Mouse (Mus musculus) monocyte, adult 5-6 weeks (primary cell): ENCODE results near the gene Tnfrsf14. TPM values are rescaled to one million over a fixed set of nuclear protein-coding genes. Genes with fewer than 3 reads are reported as not detected.

Source experiments
- ATAC-seq: fragments of 153-309, 156-312 bp; replicated peaks from 2 replicates; pipeline ENCODE4 v1.8.0; 2017; ENCODE audit warnings: mild to moderate bottlenecking; ENCODE audit not compliant: low TSS enrichment, insufficient number of reproducible peaks, severe bottlenecking, poor library complexity, low FRiP score
- total RNA-seq: library from RNA; stranded (forward); fragments of 200-1000, 200-491, 200-594 nt; gene quantifications from 3 replicates; pipeline ENCODE4 v1.2.3, GENCODE M21; 2017

Gene Tnfrsf14
- total RNA-seq, 1 experiment from 2014 or later, result 20.8 TPM

DNA sequence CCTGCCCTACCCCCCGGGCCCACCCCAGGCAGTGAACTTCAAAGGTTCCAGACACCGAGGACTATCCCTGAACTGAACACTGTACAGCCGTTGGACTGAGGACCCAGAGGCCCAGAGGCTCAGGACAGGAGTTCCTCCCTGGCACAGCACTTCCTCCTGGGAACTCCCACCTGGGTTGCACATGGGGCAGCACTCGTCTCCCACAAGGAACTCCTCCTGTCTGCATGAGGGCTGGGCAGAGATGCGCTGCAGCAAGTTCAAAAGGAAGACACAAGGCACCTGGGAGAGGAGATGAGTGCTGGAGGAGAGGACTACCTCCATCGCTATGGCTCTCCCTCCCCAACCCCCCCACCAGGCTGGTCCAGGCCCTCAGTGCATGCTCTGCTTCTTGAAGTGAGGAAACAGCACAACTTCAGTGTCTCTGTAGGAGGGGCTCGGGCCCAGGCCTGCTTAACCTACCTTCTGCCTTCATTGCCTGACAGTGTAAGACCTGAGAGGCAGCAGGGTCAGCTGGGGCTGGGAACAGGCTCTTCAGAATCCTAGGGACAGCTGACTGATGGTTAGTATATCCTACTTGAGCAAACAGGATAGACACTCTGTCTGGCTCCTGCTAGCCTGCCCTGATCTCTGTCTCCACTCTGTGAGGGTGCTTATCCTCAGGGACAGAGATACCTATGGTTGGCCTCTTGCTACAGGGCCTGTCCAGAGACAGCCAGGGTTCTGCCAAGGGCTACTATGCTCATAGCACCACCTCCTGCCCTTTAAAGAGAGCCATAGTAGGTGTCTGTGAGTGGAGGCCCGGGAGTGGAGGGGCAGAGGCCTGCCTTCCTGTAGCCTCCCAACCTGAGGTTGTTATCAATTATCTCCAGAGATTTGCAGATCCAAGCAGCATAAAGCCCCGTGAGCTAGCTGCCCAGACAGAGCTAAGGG lies 1.1 kb downstream of the Tnfrsf14 start:
- no peak for ATAC-seq

DNA sequence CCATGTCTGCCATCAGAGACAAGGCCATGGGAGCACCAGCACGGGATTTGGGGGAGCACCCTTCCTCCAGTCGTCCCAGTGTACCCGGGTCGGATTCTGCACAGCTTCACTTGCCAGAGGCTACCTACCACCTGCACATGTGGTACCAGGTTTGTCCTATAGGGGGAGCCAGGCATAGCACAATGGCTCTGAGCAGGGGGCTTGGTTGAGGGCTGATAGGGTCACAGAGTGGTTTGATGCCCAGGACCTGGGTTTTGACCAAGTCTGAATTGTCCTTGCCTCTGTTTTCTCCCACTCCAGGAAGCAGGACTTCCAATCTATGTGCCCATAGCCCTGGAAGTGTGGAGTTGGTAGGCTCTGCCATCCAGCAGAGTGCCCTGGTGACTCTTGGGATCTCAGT lies 3.0 kb downstream of the Tnfrsf14 start:
- ATAC-seq, result no peak

DNA sequence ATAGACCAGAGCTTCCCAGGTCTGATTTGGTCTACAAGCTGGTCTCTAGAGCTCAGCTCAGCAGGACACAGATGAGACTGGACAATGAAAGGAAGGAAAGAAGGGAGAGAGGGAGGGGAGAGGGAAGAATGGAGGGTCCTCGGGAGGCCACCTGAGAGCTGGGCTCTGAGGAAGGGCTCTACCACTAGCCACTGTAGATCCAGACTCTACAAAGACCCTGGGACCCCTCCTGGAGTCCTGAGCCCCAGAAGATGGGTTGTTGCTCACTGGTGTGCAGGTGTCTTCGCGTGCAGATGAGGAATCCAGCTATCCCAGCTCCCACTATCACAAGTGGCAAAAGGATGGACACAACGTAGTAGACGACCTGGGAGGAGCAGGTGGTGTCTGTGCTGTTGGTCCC lies 5.4 kb downstream of the Tnfrsf14 start:
- ATAC-seq, result no peak

DNA sequence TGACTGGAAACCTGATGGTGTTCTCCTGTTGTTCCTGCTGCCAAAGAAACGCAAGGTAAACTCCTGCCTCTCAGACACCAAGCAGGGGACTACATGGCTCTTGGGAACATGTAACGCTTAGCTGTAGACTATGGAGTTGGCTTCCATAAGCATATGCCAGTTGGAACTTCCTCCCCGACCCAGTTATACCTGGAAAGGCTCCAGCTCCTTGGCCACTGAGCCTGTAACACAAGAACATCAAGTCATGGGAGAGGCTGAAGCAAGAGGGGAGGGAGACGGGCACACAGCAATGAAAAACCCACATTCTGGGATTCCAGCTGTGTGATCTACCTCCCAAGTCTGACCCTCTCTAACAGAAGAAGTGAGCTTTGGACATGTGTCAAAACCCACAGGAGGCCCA lies 6.1 kb downstream of the Tnfrsf14 start:
- ATAC-seq, result no peak

DNA sequence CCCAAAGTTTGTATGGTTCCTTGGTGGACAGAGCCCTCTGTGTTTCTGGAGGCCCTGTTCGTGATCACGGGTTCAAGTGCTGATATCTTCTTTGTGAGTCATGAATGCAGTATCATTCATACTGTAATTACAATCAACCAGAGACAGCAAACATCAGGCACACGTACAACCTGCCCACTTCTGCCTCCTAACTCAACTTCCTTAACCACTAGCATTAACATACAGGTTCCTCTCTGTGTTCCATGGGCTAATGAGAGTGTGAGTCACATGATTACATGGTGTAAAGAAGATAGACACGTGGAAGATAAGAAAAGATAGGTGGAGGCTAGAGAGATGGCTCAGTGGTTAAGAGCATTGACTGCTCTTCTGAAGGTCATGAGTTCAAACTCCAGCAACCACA lies 11.7 kb downstream of the Tnfrsf14 start:
- ATAC-seq, result no peak

DNA sequence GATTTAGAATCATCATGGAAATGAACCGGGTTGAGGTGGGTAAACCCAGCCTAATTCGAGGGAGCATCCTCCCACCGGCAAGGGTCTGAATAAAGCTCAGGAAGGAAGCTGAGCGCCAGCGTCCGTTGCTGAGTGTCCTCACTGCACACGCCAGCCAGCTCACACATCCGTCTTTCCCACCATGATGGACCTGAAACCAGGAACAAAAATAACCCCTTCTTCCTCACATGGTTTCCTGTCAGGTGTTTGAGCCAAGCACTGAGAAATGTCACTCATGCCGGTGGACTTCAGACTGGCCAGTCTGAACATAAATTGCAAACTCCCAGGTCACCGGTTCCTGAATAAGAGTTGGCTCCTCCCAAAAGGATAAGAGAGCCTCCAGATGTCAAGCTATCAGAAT lies 13.1 kb downstream of the Tnfrsf14 start:
- no peak for ATAC-seq

DNA sequence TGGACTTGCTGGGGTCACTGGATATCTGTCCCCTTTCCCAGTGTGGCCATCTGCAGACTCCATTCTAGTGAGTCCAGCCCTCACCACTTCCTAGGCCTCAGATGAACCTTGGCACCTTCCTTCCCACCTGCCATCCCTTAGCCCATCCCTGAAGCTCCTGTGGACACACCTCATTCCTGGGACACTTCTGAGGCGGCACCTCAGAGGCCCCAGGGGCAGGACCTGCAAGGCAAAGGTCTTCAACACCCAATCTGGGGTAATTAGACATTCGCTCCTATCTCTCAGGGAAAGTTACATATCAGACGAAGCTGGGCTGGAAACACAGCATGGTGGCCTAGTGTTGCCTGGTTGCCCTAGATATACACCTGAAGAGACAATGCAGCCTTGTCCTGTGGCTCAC lies 13.7 kb downstream of the Tnfrsf14 start:
- ATAC-seq, result no peak

DNA sequence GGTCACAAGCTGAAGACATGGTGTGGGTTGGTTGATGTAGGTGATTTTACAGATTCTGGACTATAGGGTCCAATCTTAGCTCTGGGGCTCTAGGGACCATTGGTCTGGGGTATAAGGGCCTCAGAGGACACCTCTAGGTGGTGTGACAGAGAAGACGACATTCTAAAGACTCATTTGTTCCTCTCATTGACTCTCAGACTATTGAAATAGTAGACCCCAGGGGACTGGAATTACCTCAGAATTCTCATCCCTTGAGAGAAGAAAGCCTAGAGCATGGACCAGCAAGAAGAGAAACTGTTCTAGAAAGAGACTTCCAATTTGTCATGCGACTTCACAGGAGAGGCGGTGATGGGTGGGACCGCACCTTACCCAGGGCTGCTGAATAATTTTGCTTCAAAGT lies 14.1 kb downstream of the Tnfrsf14 start:
- no peak for ATAC-seq

DNA sequence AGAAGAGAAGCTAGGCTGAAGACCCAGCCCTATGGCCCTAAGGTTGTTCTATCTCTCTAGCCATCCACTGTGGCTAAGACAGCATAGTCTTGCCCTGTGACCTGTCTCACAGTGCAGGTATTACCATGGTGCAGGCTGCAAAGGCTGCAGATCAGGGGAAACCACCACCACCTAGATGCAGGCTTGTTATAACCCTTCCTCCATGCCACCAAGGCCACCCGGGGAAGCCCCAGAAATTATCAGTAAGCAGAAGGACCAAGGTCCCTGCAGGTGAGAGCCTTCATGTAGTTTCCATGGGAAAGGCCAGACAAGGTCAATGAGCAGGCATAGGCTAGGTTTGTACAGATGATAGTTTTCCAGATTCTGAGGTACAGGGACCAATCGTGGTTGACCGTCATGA lies 14.5 kb downstream of the Tnfrsf14 start:
- ATAC-seq, result no peak

DNA sequence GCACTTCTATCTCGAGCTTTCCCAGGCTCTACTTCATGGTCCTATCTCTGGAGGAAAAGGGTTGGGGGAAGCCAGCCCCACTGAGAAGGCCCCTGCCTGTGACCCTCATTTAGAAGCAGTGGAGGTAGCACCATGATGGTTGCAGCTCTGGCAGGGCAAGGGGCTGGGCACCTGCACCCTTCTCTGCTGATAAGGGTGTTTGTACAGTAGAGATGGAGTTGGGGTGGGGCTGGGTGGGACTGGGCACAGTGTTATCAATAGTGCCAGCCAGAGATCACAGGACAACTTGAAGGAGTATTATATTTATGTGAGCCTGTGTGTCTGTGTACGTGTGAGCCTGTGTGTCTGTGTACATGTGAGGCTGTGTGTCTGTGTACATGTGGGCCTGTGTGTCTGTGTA lies 16.7 kb downstream of the Tnfrsf14 start:
- no peak for ATAC-seq

DNA sequence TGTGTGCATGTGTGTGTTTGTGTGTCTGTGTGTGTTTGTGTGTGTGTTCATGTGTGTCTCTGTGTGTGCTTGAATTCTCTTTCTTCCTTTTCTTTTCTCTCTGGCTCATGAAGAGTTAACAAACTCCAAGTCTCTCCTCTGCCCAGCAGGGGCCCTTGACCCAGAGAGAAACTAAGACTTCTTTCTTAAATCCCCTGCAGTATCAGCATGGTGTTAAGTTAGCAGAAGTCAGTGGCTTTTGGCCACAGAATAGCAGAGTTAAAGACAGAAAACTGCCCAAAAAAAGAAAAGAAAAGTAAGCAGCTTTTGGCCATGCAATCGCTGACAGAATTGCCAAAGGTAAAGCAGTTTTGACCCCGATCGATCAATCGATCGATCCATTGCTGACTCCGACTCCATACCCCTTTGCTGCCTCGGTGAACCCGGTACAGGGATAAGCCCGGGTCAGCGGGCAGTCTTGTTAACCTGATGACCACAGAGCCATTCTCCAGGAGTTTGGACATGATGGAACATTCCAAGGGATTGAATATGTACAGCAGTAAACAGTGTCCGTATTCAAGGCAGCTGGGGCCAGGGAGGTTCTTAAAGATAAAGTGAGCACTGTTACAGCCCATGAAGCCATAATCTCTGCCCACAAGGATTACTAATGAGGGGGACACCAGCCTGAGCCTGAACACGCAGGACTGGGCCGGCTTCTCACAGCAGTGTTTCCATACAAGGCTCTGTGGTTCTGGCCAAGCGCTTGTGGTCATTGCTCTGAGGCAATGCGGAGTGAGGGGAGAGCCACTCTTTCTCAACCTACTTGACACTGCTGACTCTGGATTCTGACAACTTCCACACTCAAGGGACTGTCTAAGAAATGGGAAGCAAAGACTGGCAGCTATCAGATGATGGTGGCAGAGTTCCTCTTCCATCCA lies 17.5 kb downstream of the Tnfrsf14 start:
- ATAC-seq, result peak; percentile 82

DNA sequence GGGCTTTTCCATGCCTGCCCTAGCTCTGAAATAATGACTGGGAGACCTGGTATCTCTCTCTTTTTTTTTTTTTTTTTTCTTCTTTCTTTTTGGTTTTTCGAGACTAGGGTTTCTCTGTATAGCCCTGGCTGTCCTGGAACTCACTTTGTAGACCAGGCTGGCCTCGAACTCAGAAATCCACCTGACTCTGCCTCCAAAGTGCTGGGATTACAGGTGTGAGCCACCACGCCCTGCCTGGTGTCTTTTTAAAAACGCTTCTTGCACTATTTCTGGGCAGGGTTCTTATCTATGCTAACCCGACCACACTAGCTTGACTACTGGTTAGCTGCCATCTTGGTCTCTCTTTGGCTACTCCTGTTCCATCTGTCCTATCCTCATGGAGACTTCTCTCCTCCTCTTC lies 19.9 kb downstream of the Tnfrsf14 start:
- ATAC-seq, result no peak

DNA sequence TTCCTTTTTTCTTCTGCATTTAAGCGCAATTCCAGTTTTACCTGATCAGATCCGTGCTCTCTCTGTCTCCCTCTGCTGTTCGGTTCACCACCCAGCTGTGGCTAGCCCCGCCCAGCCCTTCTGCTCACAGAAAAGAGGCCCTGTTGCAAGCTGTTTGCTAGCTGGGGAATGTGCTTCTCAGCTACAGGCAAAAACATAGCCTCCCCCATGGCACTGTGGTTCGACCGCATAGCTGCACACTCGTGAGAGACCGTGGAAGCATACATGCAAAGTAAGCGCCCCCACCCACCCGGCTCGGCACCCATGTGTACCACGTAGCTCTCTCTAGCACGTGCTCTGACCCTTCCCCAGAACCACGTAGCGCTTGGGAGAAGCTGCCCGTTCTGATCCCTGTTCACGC lies 20.5 kb downstream of the Tnfrsf14 start:
- ATAC-seq, result peak; percentile 42; the same call in 1 of the 2 replicates

DNA sequence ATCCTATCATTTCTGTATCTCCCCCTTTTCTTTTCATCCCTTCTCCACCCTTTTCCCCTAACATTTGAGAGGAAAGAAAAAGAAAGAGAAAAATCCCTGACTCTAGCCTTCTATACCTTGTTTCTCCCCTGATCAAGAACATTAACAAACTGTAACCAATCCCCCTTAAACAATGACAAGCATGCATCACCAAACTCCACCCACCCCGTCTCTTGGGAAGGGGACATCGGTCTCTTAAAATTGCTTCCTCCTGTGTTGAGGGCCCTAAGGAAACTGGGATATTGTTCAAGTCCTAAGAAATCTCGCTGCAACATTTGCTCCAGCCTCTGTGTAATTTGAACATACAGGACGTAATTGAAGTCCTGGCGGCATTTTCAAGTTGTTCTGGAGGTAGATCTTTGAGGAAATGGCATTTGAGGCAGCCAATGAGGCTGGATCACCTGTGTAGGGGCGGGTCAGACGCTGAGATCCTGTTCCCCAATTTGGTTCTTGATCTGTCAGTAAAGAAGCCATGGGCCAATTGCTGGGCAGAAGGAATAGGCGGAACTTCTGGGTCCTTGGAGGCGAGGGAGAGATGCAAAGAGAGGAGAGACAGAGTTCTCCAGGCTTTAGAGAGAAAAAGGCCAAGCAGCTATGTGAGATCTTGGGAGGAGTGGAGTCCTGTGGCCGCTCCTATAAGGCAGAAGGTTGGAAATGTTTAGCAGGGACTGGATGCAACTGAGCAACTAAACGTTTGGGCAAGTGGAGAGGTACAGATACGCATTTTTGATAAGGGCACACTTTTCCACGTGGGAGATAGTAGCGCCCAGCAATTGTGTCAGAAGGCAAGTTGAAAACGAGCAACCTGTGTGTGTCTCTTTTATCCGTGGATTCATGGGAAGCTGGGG lies 23.9 kb downstream of the Tnfrsf14 start:
- peak; percentile 94 for ATAC-seq

DNA sequence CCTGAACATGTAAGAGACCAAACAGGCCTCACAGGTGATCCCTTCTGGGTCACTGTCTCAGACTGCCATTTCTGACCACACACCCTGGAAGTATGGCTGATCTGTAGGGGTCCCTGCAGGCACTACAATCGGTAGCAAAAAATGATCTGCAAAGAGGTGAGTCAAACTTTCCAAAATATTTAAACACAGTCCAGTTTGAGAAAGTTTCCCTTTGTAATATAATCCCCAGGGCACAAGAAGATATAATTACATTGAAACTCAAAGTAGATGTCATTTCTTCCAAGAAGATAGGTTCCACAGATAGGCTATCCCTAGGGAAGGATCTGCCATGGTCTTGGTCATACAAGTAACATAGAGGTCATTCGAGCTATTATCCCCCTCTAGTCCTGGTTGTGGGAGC lies 26.0 kb downstream of the Tnfrsf14 start:
- ATAC-seq, result no peak

DNA sequence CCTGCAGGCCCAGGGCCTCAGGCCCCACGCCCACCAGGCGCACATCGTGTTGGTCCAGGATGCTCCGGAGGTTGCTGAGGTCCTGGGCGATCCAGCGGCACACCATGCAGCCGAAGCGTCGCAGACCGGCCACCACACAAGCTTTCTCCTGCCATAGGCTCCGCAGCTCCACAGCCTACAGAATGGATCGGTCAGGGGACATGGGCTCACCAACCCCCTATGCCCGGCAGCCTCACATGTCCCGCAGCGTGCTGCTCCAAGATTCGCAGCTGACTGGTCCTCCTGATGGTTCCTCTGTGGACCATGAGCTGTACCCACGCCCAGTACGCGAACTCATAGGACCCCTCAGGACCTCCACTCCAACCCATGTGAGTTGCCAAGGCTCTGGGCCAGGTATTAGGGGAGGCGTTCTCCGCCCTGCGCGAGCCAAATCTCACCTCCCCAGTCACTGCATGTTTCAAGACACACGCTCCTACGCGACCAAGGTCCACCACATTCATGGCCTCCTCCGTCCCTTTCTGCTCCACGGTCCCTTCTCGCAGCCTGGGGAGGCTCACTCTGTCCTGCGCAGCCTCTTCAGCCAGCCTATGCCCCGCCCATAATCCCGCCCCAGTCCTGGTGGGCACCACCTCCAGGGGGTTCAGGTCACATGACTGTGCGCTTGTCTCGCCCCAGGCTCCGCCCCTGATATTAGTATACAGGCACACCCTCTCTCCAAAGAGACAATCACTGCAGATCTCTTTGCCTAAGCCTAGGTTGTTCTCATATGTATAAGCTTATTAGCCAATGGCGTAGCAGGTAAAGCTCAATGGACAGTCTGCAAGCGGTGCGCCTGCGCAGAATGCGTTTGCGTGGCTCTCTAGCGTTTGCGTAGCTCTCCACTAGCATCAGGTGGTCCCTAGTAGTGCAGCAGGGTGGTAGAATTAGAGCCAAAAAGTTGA lies 29.6 kb downstream of the Tnfrsf14 start, which contains the start of gene Fam213b:
Fam213b (minus strand) TSS at position 630 of the 941 bp plus-strand sequence.
- peak; percentile 92 for ATAC-seq

DNA sequence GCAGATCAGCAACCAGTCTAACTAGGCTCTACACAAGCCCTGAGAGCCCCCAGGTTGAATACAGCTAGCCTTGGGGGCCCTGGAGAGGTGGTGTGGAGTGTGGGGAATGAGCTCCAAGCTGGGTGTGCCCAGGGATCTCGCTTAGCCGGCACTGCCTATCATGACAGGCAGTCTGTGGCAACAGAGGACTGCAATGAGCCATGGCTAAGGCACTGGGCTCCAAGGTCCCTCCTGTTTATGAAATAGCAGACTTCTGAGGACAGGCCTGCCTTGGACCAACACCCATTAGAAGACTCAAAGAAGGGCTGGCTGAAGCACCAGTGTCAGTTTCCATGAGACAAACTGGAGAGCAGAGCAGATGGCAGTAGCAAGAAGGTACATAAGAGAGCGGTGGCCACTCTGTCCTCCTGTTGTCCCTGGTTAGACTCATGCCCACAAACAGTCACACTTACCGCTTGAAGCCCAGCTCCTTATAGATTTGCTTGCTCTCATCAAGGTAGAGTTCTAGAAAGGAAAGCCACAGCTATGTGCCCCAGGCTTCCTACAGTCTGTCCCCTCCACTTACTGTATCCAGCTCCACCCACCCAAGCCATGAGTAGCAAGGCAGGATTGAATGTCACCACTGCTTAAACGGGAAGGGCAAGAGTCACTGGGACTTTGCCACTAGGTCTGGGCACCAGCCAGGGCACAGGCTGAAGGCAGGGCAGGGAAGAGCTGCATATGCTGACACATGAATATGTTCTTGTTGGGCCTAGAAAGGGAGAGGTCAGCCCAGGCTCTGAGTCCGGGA lies 30.5 kb downstream of the Tnfrsf14 start:
- no peak for ATAC-seq
